ENCODE assay signal across 18 mouse cellular contexts in genomic region chr2:6056518-6056917, GRCm38 (mm10).
"Had no signal": no experiment of that assay in that cellular context is flagged by ENCODE, and none has a peak within 500 bp of the region (broad histone marks: within the 10 kb centered on the region; RNA-seq: fewer than 3 reads in every experiment).

No protein-coding gene starts in this region.

- H3K4me3 ChIP-seq: midbrain, embryonic 10.5 days; myocyte; neural tube, embryonic 13.5 days; neural tube, embryonic 15.5 days had no signal

- H3K27ac ChIP-seq: midbrain, embryonic 10.5 days; neural tube, embryonic 13.5 days; neural tube, embryonic 15.5 days had no signal

- ATAC-seq: midbrain, embryonic 16.5 days had no signal

- H3K9ac ChIP-seq: lung, embryonic 14.5 days; neural tube, embryonic 13.5 days; neural tube, embryonic 15.5 days had no signal

- H3K4me1 ChIP-seq: neural tube, embryonic 13.5 days; neural tube, embryonic 15.5 days had no signal

- H3K27me3 ChIP-seq: neural tube, embryonic 13.5 days; neural tube, embryonic 15.5 days had no signal

- H3K4me2 ChIP-seq: lung, embryonic 14.5 days; neural tube, embryonic 13.5 days; neural tube, embryonic 15.5 days had no signal

- H3K9me3 ChIP-seq: midbrain, embryonic 10.5 days; neural tube, embryonic 13.5 days; neural tube, embryonic 15.5 days had no signal

- DNase-seq: lung, adult 18-20 months; lung, embryonic 14.5 days; lung, postnatal 10 days; lung, postnatal 4 days; midbrain, embryonic 14.5 days; retina, postnatal 1 day; right cerebral cortex, adult 18-20 months; right cerebral cortex, postnatal 25 days; right cerebral cortex, postnatal 4 days; spleen, adult 18-20 months; thymus, adult 18-20 months; thymus, postnatal 14 days; thymus, postnatal 36 days had no signal
